Mouse (Mus musculus) bone marrow macrophage, adult 2 months (primary cell): ENCODE measurements at regions not wholly inside any gene's neighbourhood (a gene's known extent, or its start where the extent isn't known, plus 50 kb on each side); places are given as distances from the start of the nearest gene placed in this dataset.

Source experiments
- CTCF ChIP-seq: IDR thresholded peaks from 2 replicates; pipeline ENCODE4 v1.5.1; 2012; ENCODE audit warnings: low read depth, mild to moderate bottlenecking, low read length, moderate library complexity
- POLR2A ChIP-seq: IDR thresholded peaks from 2 replicates; pipeline ENCODE4 v1.6.1; 2012; ENCODE audit warnings: mild to moderate bottlenecking, low read depth, low read length, borderline replicate concordance

DNA sequence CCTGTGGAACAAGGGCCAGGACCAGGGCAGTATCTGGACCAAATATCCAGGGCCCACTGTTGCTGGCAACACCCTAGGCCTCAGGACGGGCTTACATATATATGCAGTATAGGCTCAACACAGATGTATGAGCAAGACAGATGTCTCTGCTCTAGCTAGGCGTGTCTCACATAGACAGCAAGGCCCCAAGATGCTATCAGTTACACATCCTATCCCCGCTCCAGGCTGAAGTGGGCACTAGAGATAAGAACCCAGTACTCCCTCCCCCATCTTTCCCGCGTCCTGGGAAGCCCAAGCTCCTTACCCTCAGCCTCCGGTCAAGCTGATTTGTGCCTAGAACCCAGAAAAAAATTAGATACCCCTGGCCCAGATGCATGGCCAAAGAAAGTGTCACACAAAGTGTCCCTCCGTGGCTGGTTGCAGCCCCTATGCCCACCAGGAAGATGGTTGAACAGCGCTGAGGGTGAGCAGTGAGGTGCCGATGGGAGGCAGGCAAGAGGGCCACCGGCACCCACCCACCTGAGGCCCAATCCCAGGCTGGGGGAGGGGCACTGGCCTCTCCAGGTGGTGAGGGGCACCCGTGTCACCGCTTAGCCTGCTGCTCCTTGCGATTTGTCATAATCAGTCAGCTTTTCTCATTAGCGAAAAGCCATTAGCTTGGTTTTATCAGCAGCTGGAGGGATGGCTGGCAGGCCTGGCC, 95.3 kb upstream of the Nkx1-1 start:
- no peak for TF ChIP-seq POLR2A
- TF ChIP-seq CTCF: no peak
